Mouse (Mus musculus) ES-Bruce4 (cell line): ENCODE results near the gene Magi1.

Source experiments
- CTCF ChIP-seq: IDR thresholded peaks from one replicate; pipeline ENCODE4 v1.8.1; 2011; ENCODE audit warnings: low read depth, low read length
- EP300 ChIP-seq: IDR thresholded peaks from 2 replicates; pipeline ENCODE4 v1.6.1; 2011; ENCODE audit warnings: low read depth, low read length; ENCODE audit not compliant: insufficient read depth

DNA sequence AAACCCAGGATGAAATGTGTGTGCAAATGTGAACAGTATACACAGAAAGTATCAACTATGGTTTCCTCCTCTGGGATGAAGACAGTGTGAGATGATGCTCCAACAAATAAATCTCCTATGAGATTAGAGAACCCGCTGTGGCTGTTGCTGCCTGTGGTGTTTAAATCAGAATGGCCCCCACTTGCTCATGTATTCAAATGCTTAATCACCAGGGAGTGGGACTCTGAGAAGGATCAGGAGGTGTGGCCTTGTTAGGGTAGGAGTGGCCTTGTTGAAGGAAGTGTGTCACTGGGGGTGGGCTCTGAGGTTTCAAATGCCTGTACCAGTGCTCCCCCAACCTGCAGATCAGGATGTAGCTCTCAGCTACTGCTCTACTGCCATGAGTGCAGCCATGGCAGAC is 410.2 kb downstream of the Magi1 start:
- TF ChIP-seq EP300 (peak; percentile 35; the same call in 1 of the 2 replicates), CTCF (peak; percentile 29)
